Mouse (Mus musculus) testis, adult 2 months (tissue): ENCODE measurements around the gene Fopnl.

Experiments
- CTCF ChIP-seq: fragments of 200-500 bp; IDR thresholded peaks from 2 replicates; pipeline ENCODE4 v1.5.1; 2012; ENCODE audit warnings: low read depth, mild to moderate bottlenecking, inconsistent platforms, low read length, moderate library complexity; ENCODE audit not compliant: control insufficient read depth, insufficient read depth, insufficient replicate concordance
- POLR2A ChIP-seq: fragments of 200-500 bp; IDR thresholded peaks from 2 replicates; pipeline ENCODE4 v1.6.1; 2012; ENCODE audit warnings: low read depth, mild to moderate bottlenecking, inconsistent platforms, low read length, moderate library complexity; ENCODE audit not compliant: control insufficient read depth

DNA sequence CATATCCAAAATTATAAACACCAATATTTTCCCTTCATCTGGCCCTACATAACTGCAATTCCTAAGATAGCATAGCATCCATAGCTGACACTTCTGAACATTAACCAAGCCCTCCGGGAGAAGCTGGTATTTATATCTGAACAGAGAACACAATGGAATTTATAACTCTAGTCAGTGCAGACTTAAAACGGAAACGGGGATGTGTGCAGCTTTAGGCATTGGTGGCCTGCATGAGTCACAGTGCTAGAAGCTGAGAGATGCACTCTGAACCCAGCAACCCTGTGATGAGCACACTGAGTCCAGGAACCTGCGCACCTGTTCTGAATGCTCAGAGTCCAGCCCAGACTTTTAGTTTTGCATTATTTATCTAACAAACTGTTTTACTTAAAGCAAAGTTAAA, 18.7 kb downstream of the Fopnl start:
- TF ChIP-seq CTCF (no peak), POLR2A (no peak)
